8 mouse cellular contexts compared by ENCODE assay signal in the genomic region with DNA sequence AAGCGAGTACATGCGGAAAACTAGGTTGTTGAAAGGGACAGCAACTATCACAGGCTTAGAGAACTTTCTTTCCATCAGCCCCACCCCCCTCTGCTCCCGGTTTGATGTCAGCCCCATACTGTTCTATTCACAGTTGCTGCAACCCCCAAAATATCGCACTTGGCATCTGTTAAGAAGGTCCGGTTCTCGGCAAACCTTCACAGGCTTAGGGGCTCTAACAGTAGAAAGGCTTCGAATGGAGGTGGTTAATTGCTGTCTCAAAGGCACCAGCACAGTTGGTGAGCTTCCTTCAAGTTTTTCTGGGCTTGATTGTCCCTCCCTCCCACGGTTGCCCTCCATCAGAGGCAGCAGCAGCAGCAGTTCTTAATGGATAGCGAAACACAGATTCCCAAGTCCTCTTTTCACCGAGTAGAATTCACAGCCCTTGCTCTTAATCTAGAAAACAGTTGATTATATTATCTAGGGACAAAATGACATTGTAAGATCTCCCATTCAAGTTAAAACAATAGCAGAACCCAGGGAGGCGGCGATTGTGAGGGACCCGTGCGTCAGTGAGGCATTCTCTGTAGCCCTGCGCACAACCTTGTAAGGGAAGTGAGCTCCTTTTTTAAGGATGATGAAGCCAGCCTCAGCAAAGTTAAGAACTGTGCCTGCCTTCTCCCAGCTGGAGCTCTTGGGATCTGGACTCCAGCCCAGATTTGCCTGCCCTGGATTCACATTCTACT.
DNase-seq lines count a peak whose midpoint lies in the region; ATAC-seq lines count a peak whose summit lies in the region.

No protein-coding gene starts in this region.

- peak; percentile 48 for DNase-seq in adrenal gland, postnatal 14 days
- DNase-seq in cerebellum, postnatal 36 days = peak; percentile 60 to 61
- peak; percentile 55 to 68 for DNase-seq in heart, adult 18-20 months
- DNase-seq in kidney, adult 11 months = peak; percentile 24
- DNase-seq in left cerebral cortex, postnatal 25 days (ENCODE audit: low spot score in 2 of 2) = peak; percentile 63 to 94
- peak; percentile 63 for DNase-seq in testis, postnatal 10 days (ENCODE audit: low spot score)
- no peak for DNase-seq in thymus, postnatal 0 days (ENCODE audit: low spot score)

- peak overlapping the region; percentile 45 for H3K4me2 ChIP-seq in midbrain, embryonic 13.5 days (replicated peaks)

- under 1% methylated on average over 15 of the region's 15 CpGs for WGBS in midbrain, embryonic 13.5 days

- peak overlapping the region; percentile 57 for H3K27ac ChIP-seq in midbrain, embryonic 13.5 days

- H3K4me3 ChIP-seq in midbrain, embryonic 13.5 days (replicated peaks) = peak overlapping the region; percentile 22

- H3K9me3 ChIP-seq in midbrain, embryonic 13.5 days = no peaks in the 10 kb centered on the region

- ATAC-seq in midbrain, embryonic 13.5 days = peak; percentile 75

- H3K36me3 ChIP-seq in midbrain, embryonic 13.5 days = no peaks in the 10 kb centered on the region

- intact Hi-C loops in left cerebral cortex, postnatal 25 days (cut with DNase I) = loop anchor here (1.0 kb wide), 2 partner anchors 10 to 30 kb away; no protein-coding TSS in a partner anchor

- no peak overlapping the region for H3K9ac ChIP-seq in midbrain, embryonic 13.5 days (replicated peaks)

- H3K27me3 ChIP-seq in midbrain, embryonic 13.5 days = no peaks in the 10 kb centered on the region

- H3K4me1 ChIP-seq in midbrain, embryonic 13.5 days (replicated peaks) = peaks cover 30% of the 10 kb centered on the region
